Mouse (Mus musculus) hindbrain, embryonic 11.5 days (tissue): ENCODE data around the gene Arhgef12. TPM values are rescaled to one million over a fixed set of nuclear protein-coding genes. Genes with fewer than 3 reads are reported as not detected.
"Not testable (repeated sequence)": the region's sequence is repeated elsewhere in the genome, so short reads cannot be mapped to it uniquely, and the experiment has no call there.

Experiments used
- ATAC-seq: fragments of 200-750 bp; cut with Nextera tagmentation; 2 replicates; pipeline ENCODE4 v1.8.0; 2017; ENCODE audit warnings: mild to moderate bottlenecking, moderate TSS enrichment, moderate library complexity; ENCODE audit not compliant: low FRiP score
- DNase-seq: peaks from one replicate; pipeline ENCODE4 v3.0.0-alpha.2; 2015; ENCODE audit warnings: low spot score
- H3K27ac ChIP-seq: fragments of 300-500 bp; sonication (generic); 2 replicates; pipeline ENCODE4 v1.5.1; 2014; ENCODE audit warnings: mild to moderate bottlenecking, low read depth, low read length
- H3K27me3 ChIP-seq: fragments of 300-500 bp; sonication (generic); 2 replicates; pipeline ENCODE4 v1.6.1; 2014; ENCODE audit warnings: mild to moderate bottlenecking, low read length, moderate library complexity, mixed read lengths; ENCODE audit not compliant: control insufficient read depth, insufficient read depth
- H3K36me3 ChIP-seq: fragments of 300-500 bp; sonication (generic); 2 replicates; pipeline ENCODE4 v1.6.1; 2014; ENCODE audit warnings: mild to moderate bottlenecking, low read length, moderate library complexity, mixed read lengths; ENCODE audit not compliant: control insufficient read depth, insufficient read depth
- H3K4me1 ChIP-seq: fragments of 300-500 bp; sonication (generic); replicated peaks from 2 replicates; pipeline ENCODE4 v1.6.1; 2014; ENCODE audit warnings: low read length, mixed read lengths; ENCODE audit not compliant: control insufficient read depth, insufficient read depth
- H3K4me2 ChIP-seq: fragments of 300-500 bp; sonication (generic); replicated peaks from 2 replicates; pipeline ENCODE4 v1.6.1; 2014; ENCODE audit warnings: mild to moderate bottlenecking, low read depth, low read length
- H3K4me3 ChIP-seq: fragments of 300-500 bp; sonication (generic); 2 replicates; pipeline ENCODE4 v1.5.1; 2014; ENCODE audit warnings: low read depth, low read length
- H3K9ac ChIP-seq: fragments of 300-500 bp; sonication (generic); 2 replicates; pipeline ENCODE4 v1.6.1; 2014; ENCODE audit warnings: low read depth, low read length
- H3K9me3 ChIP-seq: fragments of 300-500 bp; sonication (generic); 2 replicates; pipeline ENCODE4 v1.6.1; 2016; ENCODE audit warnings: low read length; ENCODE audit not compliant: control insufficient read depth
- WGBS: fragments of 180-500 bp; shearing (Covaris S2); extraction: QIAGEN DNeasy Blood & Tissue Kit; methylation state at CpG from one replicate; pipeline ENCODE4 v1.1.7; 2014; 5-methylcytosine and 5-hydroxymethylcytosine counted together
- polyA plus RNA-seq: library from polyadenylated mRNA; unstranded; fragments of >200 nt; fragmentation: Nextera tagmentation; extraction: Ambion mirVana; gene quantifications from 2 replicates; pipeline ENCODE4 v1.2.1, GENCODE M21; 2014

The Arhgef12 gene
- polyA plus RNA-seq, 1 experiment from 2014 or later = 22.5 TPM

- Histone ChIP-seq H3K27ac (no peak overlapping the region), H3K9ac (no peak overlapping the region), H3K36me3 (peaks cover 9% of the 10 kb centered on the region; the same call in 1 of the 2 replicates), H3K9me3 (no peaks in the 10 kb centered on the region), H3K27me3 (no peaks in the 10 kb centered on the region), H3K4me2 (no peak overlapping the region), H3K4me1 (no peaks in the 10 kb centered on the region), H3K4me3 (no peak overlapping the region)
- ATAC-seq (no peak), DNase-seq (no peak)
- 86% methylated on average over 4 of the region's 4 CpGs for WGBS
Measured at GRCm38 (mm10) chr9:42994708-42995107, 112.3 kb downstream of the Arhgef12 start.

- no peaks in the 10 kb centered on the region for H3K4me1 ChIP-seq
- H3K9me3 ChIP-seq = no peaks in the 10 kb centered on the region
- no peak for DNase-seq
- H3K27me3 ChIP-seq = no peaks in the 10 kb centered on the region
- no peak overlapping the region for H3K4me3 ChIP-seq
- WGBS = 88% methylated on average over 4 of the region's 4 CpGs
- no peak overlapping the region for H3K4me2 ChIP-seq
- peaks cover 9% of the 10 kb centered on the region; the same call in 1 of the 2 replicates for H3K36me3 ChIP-seq
- no peak for ATAC-seq
- no peak overlapping the region for H3K9ac ChIP-seq
- no peak overlapping the region for H3K27ac ChIP-seq
Measured at GRCm38 (mm10) chr9:42993659-42994058, 113.4 kb downstream of the Arhgef12 start.

- H3K4me1 ChIP-seq = no peaks in the 10 kb centered on the region
- DNase-seq (no peak), ATAC-seq (no peak)
- peaks cover 11% of the 10 kb centered on the region; the same call in 1 of the 2 replicates for H3K36me3 ChIP-seq
- no peak overlapping the region for H3K27ac ChIP-seq
- H3K4me3 ChIP-seq = no peak overlapping the region
- no peaks in the 10 kb centered on the region for H3K27me3 ChIP-seq
- H3K9me3 ChIP-seq = no peaks in the 10 kb centered on the region
- WGBS = 93% methylated on average over 4 of the region's 4 CpGs
- no peak overlapping the region for H3K9ac ChIP-seq
- no peak overlapping the region for H3K4me2 ChIP-seq
Measured at GRCm38 (mm10) chr9:42987988-42988387, 119.1 kb downstream of the Arhgef12 start.

GRCm38 (mm10) chr9:42968894-42969521, 138.0 kb downstream of the Arhgef12 start:
- WGBS = 76% methylated on average over 11 of the region's 11 CpGs
- Histone ChIP-seq H3K9ac (no peak overlapping the region), H3K27me3 (no peaks in the 10 kb centered on the region), H3K9me3 (no peaks in the 10 kb centered on the region), H3K36me3 (peaks cover 13% of the 10 kb centered on the region; the same call in 1 of the 2 replicates), H3K27ac (no peak overlapping the region), H3K4me3 (no peak overlapping the region), H3K4me2 (no peak overlapping the region), H3K4me1 (no peaks in the 10 kb centered on the region)
- DNase-seq (no peak), ATAC-seq (no peak)

- H3K4me2 ChIP-seq = no peak overlapping the region
- peaks cover 13% of the 10 kb centered on the region; the same call in 1 of the 2 replicates for H3K36me3 ChIP-seq
- H3K9ac ChIP-seq = no peak overlapping the region
- H3K4me1 ChIP-seq = no peaks in the 10 kb centered on the region
- H3K9me3 ChIP-seq = no peaks in the 10 kb centered on the region
- 93% methylated on average over 9 of the region's 9 CpGs for WGBS
- DNase-seq (no peak), ATAC-seq (no peak)
- H3K27ac ChIP-seq = no peak overlapping the region
- no peak overlapping the region for H3K4me3 ChIP-seq
- no peaks in the 10 kb centered on the region for H3K27me3 ChIP-seq
Measured at GRCm38 (mm10) chr9:42967731-42968130, 139.3 kb downstream of the Arhgef12 start.

GRCm38 (mm10) chr9:42964809-42965208, 142.2 kb downstream of the Arhgef12 start:
- H3K9ac ChIP-seq, H3K27me3 ChIP-seq, DNase-seq, H3K4me1 ChIP-seq, H3K27ac ChIP-seq, H3K4me3 ChIP-seq, H3K36me3 ChIP-seq, ATAC-seq, H3K4me2 ChIP-seq, H3K9me3 ChIP-seq: not testable (repeated sequence)
- WGBS = 85% methylated on average over 2 of the region's 3 CpGs

- ATAC-seq (no peak), DNase-seq (no peak)
- no peak overlapping the region for H3K4me2 ChIP-seq
- H3K27me3 ChIP-seq = no peaks in the 10 kb centered on the region
- H3K27ac ChIP-seq = no peak overlapping the region
- no peaks in the 10 kb centered on the region for H3K9me3 ChIP-seq
- H3K9ac ChIP-seq = no peak overlapping the region
- whole genome bisulfite sequencing = 91% methylated on average over 12 of the region's 12 CpGs
- H3K4me1 ChIP-seq = no peaks in the 10 kb centered on the region
- peaks cover 5% of the 10 kb centered on the region; the same call in 1 of the 2 replicates for H3K36me3 ChIP-seq
- no peak overlapping the region for H3K4me3 ChIP-seq
Measured at GRCm38 (mm10) chr9:42964366-42964765, 142.7 kb downstream of the Arhgef12 start.

GRCm38 (mm10) chr9:42962506-42962905, 144.5 kb downstream of the Arhgef12 start:
- Histone ChIP-seq H3K9ac (no peak overlapping the region), H3K27ac (no peak overlapping the region), H3K27me3 (no peaks in the 10 kb centered on the region), H3K4me3 (no peak overlapping the region), H3K4me1 (no peaks in the 10 kb centered on the region), H3K4me2 (no peak overlapping the region), H3K36me3 (0 out of 2 replicates have a peak, but pooled peaks cover 4% of the 10 kb centered on the region), H3K9me3 (no peaks in the 10 kb centered on the region)
- DNase-seq (no peak), ATAC-seq (no peak)
- 91% methylated on average over 6 of the region's 6 CpGs for WGBS

GRCm38 (mm10) chr9:42958401-42958800, 148.6 kb downstream of the Arhgef12 start:
- Histone ChIP-seq H3K4me1 (no peaks in the 10 kb centered on the region), H3K4me2 (no peak overlapping the region), H3K9ac (no peak overlapping the region), H3K27me3 (no peaks in the 10 kb centered on the region), H3K4me3 (no peak overlapping the region), H3K27ac (no peak overlapping the region), H3K36me3 (no peaks in the 10 kb centered on the region), H3K9me3 (no peaks in the 10 kb centered on the region)
- WGBS = 82% methylated on average over 7 of the region's 7 CpGs
- no peak for ATAC-seq
- no peak for DNase-seq
